Mouse (Mus musculus): ENCODE data around the gene Mas1.

DNA sequence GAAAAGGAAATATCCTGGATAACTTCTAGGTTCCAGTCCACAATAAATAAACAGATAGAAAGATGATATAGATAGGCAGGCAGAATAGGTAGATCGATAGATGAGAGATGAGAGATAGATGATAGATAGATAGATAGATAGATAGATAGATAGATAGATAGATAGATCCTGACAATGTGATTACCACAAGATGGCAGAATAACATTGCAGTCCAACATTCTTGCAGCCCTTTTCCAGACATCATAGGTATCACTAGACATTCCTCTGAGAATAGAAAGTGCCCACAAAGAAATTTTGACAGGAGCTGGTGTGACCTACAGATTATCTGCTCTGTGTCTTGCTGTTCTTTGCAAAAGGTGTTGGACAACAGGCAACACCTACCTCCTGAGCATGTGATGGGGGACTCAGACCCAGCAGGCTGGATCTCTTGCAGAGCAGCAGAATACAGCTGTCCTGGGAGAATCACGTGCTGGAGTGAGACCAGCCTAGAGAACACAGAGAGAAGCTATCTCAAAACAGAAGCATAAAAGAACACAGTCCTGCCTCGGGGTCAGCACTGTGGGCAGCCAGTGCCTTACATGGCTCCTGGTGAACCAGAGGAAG is 70.4 kb downstream of the Mas1 start:
- TF ChIP-seq GATA1 (IDR thresholded peaks at IDR 0.05; ENCODE audit: borderline replicate concordance, low read length) = no peak
- no peak for TF ChIP-seq FLI1 (IDR thresholded peaks at IDR 0.05; ENCODE audit: low read length)

All from megakaryocyte, embryonic 14.5 days (primary cell).